Mouse (Mus musculus) layer of hippocampus, adult 8-10 months (tissue): Measurements from ENCODE around the gene Spata2. TPM values are rescaled to one million over a fixed set of nuclear protein-coding genes. Genes with fewer than 3 reads are reported as not detected.
A peak's percentile ranks its signal among the peaks of the same experiment; 100 is the strongest.

ENCODE experiments used
- DNase-seq, 2 experiments: peaks; one replicate each; pipeline ENCODE4 v3.0.0; 2022; ENCODE audit warnings: low spot score in 2 of 2
- total RNA-seq, 4 experiments: library from RNA; stranded (reverse); gene quantifications; 2 replicates each; pipeline ENCODE4 v1.2.4; 2022

The Spata2 gene
- total RNA-seq, 4 experiments from 2014 or later: 70.1 to 86.1 (median 77.0) TPM

- DNase-seq: no peak
Measured at GRCm38 (mm10) chr2:167483081-167483826, 9.4 kb downstream of the Spata2 start.

- no peak for DNase-seq
Measured at GRCm38 (mm10) chr2:167482681-167483080, 10.0 kb downstream of the Spata2 start.

GRCm38 (mm10) chr2:167479501-167479900 lies 13.2 kb downstream of the Spata2 start:
- no peak for DNase-seq

- DNase-seq: no peak
Measured at GRCm38 (mm10) chr2:167478128-167478527, 14.6 kb downstream of the Spata2 start.

GRCm38 (mm10) chr2:167476762-167477161 lies 15.9 kb downstream of the Spata2 start:
- no peak for DNase-seq

DNA sequence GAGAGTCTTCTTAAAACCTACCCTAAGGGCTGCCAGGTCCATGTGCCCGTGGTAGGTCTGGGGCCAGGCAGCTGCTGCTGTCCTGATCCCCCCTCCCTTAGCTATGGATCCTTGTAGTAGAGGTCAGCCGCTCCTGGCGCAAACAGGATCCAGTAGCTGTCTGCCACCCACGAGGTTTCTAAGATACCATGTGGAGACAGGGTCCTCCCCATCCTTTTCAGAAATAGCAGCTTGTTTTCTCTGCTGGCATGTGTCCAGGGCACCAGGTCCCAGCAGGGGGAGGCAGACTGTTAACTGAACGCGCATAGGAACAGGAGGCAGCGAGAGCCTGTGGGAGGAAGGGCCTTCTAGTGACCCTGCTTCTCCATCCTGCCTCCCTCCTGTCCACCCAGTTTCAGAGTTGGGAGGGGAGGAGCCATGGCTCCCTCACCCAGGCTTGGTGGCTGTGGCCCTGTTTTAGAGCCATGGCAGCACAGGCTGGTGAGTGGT lies 16.4 kb downstream of the Spata2 start:
- DNase-seq: peak; percentile 68 to 78

DNA sequence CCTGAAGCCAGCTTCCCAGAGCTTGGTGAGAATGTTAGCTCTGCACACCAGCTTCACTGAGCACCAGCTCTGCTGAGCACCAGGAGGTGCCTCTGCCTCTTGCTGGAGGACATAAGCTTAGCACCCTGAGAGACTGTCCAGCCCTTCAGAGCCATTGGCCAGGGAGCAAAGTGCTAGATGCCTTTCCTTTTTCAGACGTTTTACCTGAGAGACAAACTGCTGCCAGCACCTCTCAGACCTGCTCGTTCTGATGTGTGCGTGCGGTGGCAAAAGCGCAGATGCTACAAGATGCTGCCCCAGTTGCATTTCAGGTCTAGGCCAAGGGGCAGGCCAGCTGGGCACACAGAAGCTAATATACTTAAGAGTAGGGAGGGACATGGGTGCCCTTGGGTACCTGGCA lies 17.1 kb downstream of the Spata2 start:
- no peak for DNase-seq

GRCm38 (mm10) chr2:167474218-167474617 lies 18.5 kb downstream of the Spata2 start:
- no peak for DNase-seq

- DNase-seq: no peak
Measured at GRCm38 (mm10) chr2:167471585-167471984, 21.1 kb downstream of the Spata2 start.

DNA sequence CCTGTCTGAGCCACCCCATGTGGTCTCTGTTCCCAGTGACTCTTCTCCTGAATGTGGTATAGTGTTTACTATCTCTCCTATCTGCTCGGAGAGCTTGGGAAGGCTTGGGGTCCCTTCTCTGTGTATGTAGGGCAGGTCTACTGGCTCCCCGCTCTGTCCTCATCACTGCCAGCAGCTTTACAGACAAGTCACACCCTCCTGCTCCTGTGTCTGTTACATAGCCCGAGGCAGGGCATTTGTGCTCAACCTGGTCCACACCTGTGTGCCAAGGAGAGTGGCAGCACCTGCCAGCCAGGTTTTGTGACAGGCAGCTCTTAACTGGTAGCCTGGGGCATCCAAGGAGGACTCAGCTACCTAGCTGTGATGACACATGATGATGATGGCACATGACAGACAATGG lies 22.1 kb downstream of the Spata2 start:
- DNase-seq: no peak

GRCm38 (mm10) chr2:167468444-167468843 lies 24.2 kb downstream of the Spata2 start:
- DNase-seq: no peak

DNA sequence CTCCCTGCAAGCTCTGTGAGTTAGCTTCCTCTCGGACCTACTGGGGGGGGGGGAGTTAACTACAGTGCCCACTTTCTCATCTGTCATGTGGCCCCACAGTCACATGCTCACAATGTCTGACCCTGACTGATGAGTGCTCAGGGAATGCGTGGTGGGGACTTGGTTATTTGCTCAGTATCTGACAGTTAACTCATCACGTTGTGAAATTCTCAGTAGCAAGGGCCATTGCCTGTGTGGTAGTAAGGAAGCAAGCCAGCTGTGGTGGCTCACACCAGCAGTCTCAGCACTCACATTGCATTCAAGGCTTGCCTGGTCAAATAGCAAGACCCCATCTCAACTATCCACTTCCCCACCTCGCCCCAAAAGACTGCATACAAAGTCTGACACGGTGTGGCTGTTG lies 25.5 kb downstream of the Spata2 start:
- DNase-seq: no peak

- DNase-seq: no peak
Measured at GRCm38 (mm10) chr2:167465951-167466350, 26.7 kb downstream of the Spata2 start.

DNA sequence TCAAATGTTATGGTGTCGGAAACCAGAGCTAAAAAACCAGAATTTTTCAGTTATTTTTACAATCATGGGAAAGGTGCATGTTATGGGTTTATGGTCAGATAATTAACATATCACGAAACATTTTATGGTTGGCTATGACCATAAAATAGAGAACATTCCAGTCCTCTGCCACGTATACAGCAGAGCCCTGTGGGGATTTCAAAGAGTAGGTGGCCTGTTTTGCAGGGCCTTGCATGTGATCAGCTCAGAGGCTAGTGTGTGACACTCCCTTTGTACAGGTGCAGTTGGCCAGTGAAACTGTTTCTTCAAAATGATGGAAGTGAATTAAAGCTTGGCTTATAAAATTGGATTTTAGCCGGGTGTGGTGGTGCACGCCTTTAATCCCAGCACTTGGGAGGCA lies 28.9 kb downstream of the Spata2 start:
- no peak for DNase-seq

DNA sequence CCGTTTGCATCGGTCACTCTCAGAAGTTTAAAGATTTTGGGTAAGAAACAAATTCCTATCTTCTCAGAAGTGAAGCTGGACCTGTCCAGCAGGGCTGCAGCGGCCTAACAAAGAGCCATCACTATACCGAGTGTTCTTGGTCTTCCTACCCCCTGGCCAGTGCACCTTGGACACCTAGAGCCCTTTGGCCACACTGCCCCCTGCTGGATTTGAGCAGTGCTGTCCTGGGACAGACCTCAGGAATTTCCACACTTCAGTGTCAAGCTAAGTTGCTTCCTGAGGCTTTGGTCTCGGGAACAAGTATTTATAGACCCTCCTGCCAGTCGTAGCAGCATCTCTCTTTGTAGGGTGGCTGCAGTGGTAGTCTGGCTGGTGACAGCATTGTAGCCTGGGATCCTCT lies 29.7 kb downstream of the Spata2 start:
- no peak for DNase-seq

- DNase-seq: no peak
Measured at GRCm38 (mm10) chr2:167459071-167459865, 33.4 kb downstream of the Spata2 start.

GRCm38 (mm10) chr2:167458548-167458947 lies 34.1 kb downstream of the Spata2 start:
- DNase-seq: no peak

DNA sequence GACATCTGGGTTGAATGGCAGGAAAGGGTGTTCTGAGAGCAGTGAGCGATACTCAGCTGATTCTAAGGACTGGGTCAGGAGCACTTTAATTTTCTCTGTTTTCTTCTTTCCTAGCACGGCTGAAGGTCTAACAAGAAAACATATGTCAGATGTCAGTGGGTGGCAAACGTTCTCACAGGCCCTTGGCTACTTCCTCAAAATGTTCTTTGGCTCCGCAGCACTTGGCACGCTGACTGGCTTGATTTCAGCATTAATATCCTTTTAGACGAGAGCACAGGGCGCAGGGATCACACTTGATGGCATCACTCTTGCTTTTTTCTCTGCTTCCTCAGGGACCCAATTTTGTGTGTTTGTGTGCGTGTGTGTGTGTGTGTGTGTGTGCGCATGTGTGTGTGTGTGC lies 35.5 kb downstream of the Spata2 start:
- no peak for DNase-seq

DNA sequence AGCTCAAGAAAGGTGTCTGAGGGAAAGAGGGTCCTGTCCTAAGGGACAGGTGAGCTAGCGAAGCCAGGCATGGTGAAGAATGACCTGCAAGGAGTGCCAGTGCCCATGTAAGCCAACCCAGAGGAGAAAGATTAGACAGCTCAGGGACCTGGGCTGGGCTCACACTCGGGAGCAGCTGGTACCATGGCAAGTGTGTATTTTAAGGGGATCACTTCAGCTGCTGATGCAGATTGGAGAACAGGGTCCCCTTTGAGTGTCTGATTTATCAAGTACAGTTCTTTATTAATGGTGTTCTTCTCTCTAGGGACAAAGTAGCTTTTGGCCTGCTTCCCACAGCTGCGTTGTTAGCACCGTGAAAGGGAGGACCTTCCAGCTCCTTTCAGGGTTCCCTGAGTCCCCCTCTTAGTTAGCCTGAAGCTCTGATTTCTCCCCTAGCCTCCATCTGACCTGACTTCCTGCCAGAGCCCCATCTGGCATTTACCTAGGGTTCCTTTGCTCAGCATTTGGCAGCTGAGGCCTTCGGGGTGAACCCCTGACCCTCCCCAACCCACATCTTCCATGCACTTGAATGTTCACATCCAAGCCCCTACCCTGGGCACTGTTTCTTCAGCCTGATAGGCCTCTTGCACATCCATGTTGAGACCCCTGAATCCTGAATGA lies 36.2 kb downstream of the Spata2 start:
- no peak for DNase-seq

GRCm38 (mm10) chr2:167453814-167454213 lies 38.9 kb downstream of the Spata2 start:
- DNase-seq: peak in 1 of 2 experiments; percentile 50

GRCm38 (mm10) chr2:167450647-167451046 lies 42.0 kb downstream of the Spata2 start:
- DNase-seq: no peak
